Mouse (Mus musculus): Measurements from ENCODE around the gene Dydc2. TPM values are rescaled to one million over a fixed set of nuclear protein-coding genes. Genes with fewer than 3 reads are reported as not detected.

The Dydc2 gene
- polyA plus RNA-seq, 1 experiment, result not detected

DNA sequence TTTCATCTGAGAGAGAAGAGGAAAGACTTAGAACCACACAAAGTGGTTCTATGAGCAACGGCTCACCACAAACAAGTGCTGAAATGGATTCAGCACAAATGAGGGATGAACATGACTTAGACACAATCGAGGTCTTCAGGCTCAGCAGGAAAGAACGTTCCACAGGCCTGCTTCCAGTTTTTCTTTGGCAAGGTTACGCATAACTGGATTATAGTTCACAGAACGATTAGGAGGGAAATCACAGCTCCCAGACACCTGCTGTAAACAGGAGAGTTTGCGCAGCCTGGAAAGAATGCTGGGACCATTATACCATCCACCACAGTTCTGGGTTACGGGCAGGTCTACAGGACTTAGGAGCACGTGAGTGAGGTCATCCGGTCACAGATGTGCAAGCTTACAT, 63.3 kb downstream of the Dydc2 start:
- Histone ChIP-seq H3K4me1 (ENCODE audit: control insufficient read depth, insufficient read depth, low read length) (peaks cover 16% of the 10 kb centered on the region), H3K4me3 (ENCODE audit: insufficient read depth, low read length) (no peak overlapping the region), H3K27ac (ENCODE audit: insufficient read depth, low read depth, low read length) (no peak overlapping the region)
- TF ChIP-seq CTCF (IDR thresholded peaks at IDR 0.05; ENCODE audit: low read depth, low read length) (no peak), POLR2A (IDR thresholded peaks at IDR 0.05; ENCODE audit: borderline replicate concordance, low read depth, low read length) (no peak)

DNA sequence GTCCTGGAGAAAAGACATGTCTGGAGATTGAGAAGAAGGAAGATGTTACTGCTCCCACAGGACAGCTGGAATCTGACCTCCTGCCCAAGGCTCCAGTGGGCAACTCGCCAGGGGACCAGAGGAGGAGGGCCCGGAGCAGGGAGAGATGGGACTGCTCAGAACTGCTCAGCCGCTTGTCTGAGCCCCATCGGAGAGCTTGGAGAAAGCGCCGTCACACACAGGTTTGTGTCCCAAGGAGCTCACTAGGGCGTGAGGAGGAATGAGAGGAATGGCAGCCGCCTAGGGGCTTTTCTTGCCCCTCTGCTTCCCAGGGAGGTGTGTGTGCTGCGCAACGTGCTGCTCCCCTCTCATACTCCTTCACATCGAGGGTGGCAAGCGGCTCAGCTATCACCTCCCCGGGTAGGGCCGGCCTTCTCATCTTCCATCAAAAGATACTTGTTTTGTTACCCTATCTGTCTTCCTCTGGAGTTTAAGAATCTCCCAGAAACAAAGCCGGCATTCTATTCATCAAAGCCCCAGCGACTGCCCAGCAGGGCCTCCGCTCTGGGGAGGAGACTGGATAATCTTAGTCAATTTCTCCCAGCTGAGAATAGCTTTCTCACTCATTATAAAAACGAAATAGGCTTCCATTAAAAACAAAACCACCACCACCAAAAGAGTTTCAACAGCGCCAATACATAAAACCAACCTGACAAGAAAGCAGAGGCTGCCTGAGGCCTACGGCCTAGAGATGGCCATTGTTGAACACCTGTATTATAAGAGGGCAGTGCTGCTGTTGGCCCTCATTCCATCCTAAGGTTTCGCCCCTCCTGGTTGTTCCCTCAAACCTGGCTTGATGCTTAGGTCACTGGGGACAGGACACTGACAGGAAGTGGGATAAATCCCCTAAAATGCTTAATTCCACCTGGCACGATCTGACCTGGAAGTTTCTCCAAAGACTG, 64.5 kb downstream of the Dydc2 start:
- Histone ChIP-seq H3K4me3 (ENCODE audit: insufficient read depth, low read length) (no peak overlapping the region), H3K4me1 (ENCODE audit: control insufficient read depth, insufficient read depth, low read length) (peaks cover 16% of the 10 kb centered on the region)
- TF ChIP-seq POLR2A (IDR thresholded peaks at IDR 0.05; ENCODE audit: borderline replicate concordance, low read depth, low read length), result no peak
- no peak for TF ChIP-seq CTCF (IDR thresholded peaks at IDR 0.05; ENCODE audit: low read depth, low read length)

DNA sequence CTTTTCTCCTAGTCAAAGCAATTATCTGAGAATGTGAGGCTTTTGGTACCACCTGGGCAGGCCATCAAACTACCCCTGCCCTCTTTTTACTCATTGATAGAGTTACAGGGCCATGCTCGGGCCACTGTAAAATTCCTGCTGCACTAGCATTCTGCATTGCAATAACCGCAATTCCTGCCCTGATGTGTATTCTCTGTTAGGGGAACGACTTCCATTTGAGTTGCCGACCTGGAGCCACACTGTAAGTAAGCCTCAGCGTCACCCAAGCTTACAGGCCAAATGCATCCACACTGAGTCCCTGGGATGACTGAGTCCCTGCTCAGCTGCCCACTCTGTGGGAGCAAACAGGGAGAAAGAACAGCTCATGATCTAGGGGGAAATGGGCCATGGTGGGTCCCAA, 67.4 kb downstream of the Dydc2 start:
- Histone ChIP-seq H3K27ac (ENCODE audit: insufficient read depth, low read depth, low read length) (no peak overlapping the region), H3K4me1 (ENCODE audit: control insufficient read depth, insufficient read depth, low read length) (peaks cover 12% of the 10 kb centered on the region), H3K4me3 (ENCODE audit: insufficient read depth, low read length) (no peak overlapping the region)
- no peak for TF ChIP-seq POLR2A (IDR thresholded peaks at IDR 0.05; ENCODE audit: borderline replicate concordance, low read depth, low read length)
- TF ChIP-seq CTCF (IDR thresholded peaks at IDR 0.05; ENCODE audit: low read depth, low read length), result no peak

More for the DNA sequence above, 64.5 kb downstream of the Dydc2 start:
- H3K27ac ChIP-seq (ENCODE audit: insufficient read depth, low read depth, low read length), result no peak overlapping the region

DNA sequence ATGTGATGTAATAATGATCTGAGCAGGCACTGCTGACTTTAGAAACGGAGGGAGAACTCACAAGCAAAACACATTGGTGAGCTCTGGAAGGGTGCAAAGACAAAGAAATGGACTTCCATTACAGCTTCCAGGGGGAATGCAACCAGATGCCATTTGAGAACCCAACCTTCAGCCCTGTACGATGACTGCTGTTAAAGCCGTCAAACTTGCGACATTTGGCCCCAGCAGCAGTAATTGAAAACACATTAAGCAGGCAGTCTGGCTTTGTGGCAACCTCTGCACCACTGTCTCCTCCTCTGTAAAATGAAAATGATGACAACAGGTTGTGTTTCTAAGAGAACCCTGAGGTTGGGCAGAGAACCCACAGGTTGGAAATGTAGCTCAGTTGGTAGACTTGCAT, 68.2 kb downstream of the Dydc2 start:
- H3K27ac ChIP-seq (ENCODE audit: insufficient read depth, low read depth, low read length), result no peak overlapping the region
- peaks cover 4% of the 10 kb centered on the region for H3K4me1 ChIP-seq (ENCODE audit: control insufficient read depth, insufficient read depth, low read length)
- no peak overlapping the region for H3K4me3 ChIP-seq (ENCODE audit: insufficient read depth, low read length)
- TF ChIP-seq POLR2A (IDR thresholded peaks at IDR 0.05; ENCODE audit: borderline replicate concordance, low read depth, low read length) (no peak), CTCF (IDR thresholded peaks at IDR 0.05; ENCODE audit: low read depth, low read length) (no peak)

DNA sequence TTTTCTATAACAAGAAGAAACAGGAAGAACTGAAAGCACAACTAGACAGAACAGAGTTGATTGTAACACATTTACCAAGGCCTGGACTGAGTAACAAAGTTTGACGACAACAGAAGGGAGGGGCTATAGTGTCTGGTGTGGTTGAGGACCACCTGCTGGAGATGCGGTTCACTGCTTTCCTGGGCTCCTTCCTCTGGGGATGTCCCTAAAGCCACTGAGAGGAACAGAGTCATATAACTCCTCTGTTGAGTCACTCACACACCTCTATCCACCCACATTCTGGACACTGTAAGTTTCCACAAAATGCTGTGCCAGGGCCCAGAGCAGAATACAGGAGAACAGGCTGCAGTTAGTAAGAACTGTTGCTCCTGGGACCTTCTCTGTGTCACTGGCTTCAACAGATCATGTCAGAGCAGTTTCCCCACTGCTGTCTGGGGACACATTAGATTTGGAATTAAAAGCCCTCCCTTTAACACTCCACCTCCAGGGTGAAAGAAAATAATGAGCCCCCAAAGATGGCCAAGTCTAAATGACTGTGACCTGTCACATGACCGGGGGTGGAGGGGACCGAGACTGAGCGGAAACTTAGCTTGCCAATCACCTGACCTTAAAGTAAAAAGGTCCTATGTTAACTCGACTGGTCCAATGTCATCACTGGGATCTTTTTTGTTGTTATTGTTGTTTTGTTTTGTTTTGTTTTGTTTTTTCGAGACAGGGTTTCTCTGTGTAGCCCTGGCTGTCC, 68.9 kb downstream of the Dydc2 start:
- Histone ChIP-seq H3K4me1 (ENCODE audit: control insufficient read depth, insufficient read depth, low read length) (0 out of 2 replicates have a peak, but pooled peaks cover 4% of the 10 kb centered on the region), H3K4me3 (ENCODE audit: insufficient read depth, low read length) (no peak overlapping the region), H3K27ac (ENCODE audit: insufficient read depth, low read depth, low read length) (no peak overlapping the region)
- TF ChIP-seq POLR2A (IDR thresholded peaks at IDR 0.05; ENCODE audit: borderline replicate concordance, low read depth, low read length), result no peak
- no peak for TF ChIP-seq CTCF (IDR thresholded peaks at IDR 0.05; ENCODE audit: low read depth, low read length)

Other genes starting within 250 kb of the Dydc2 start
- 0.40 TPM in 1 of 2 replicates, not detected in the other for gene Sh2d4b, start 175.9 kb downstream of the Dydc2 start, polyA plus RNA-seq (2012; ENCODE audit: insufficient read depth, insufficient read length, missing spikeins)
- gene Tspan14, start 102.4 kb downstream of the Dydc2 start, polyA plus RNA-seq (2012; ENCODE audit: insufficient read depth, insufficient read length, missing spikeins), result 71.8 and 88.3 TPM in 2 replicates
- 29.1 and 31.6 TPM in 2 replicates for gene Fam213a, start 55.4 kb downstream of the Dydc2 start, polyA plus RNA-seq (2012; ENCODE audit: insufficient read depth, insufficient read length, missing spikeins)
- gene Dydc1, start 3.7 kb upstream of the Dydc2 start, polyA plus RNA-seq (2012; ENCODE audit: insufficient read depth, insufficient read length, missing spikeins), result not detected in 2 replicates
- gene Mat1a, start 35.8 kb upstream of the Dydc2 start, polyA plus RNA-seq (2012; ENCODE audit: insufficient read depth, insufficient read length, missing spikeins), result not detected in 2 replicates
- not detected in 2 replicates for gene Sftpa1, start 62.6 kb upstream of the Dydc2 start, polyA plus RNA-seq (2012; ENCODE audit: insufficient read depth, insufficient read length, missing spikeins)
- gene Mbl1, start 82.2 kb upstream of the Dydc2 start, polyA plus RNA-seq (2012; ENCODE audit: insufficient read depth, insufficient read length, missing spikeins), result not detected in 2 replicates
- not detected in 2 replicates for gene Sftpd, start 115.9 kb upstream of the Dydc2 start, polyA plus RNA-seq (2012; ENCODE audit: insufficient read depth, insufficient read length, missing spikeins)
- gene Gm2832, start 209.6 kb upstream of the Dydc2 start, polyA plus RNA-seq (2012; ENCODE audit: insufficient read depth, insufficient read length, missing spikeins), result not detected in 2 replicates